Mouse (Mus musculus) mouse trophoblast stem cell (cell line): ENCODE measurements around the gene Arap1.

Experiments used
- in situ Hi-C, 2 experiments: fragments of 300-500 bp; cut with MseI, MboI; formaldehyde crosslinking; loops; 2 replicates in 1 of 2; 3 replicates in 1 of 2; pipeline ENCODE4 v1.15.1; 2025

The Arap1 gene

GRCm38 (mm10) chr7:101443093-101443492 is 95.2 kb downstream of the Arap1 start:
- in situ Hi-C loops, result loop anchor here (25.0 kb wide), 2 partner anchors 94 to 194 kb away; no protein-coding TSS in a partner anchor

GRCm38 (mm10) chr7:101444211-101444610 is 96.3 kb downstream of the Arap1 start:
- in situ Hi-C loops, result loop anchor here (25.0 kb wide), 2 partner anchors 93 to 193 kb away; no protein-coding TSS in a partner anchor

- in situ Hi-C loops, result loop anchor here (5.0 to 25.0 kb wide), 3 partner anchors 52 to 187 kb away; no protein-coding TSS in a partner anchor
These were observed 102.0 kb downstream of the Arap1 start for GRCm38 (mm10) chr7:101449855-101450254.

- in situ Hi-C loops, result loop anchor here in 1 of 2 experiments (5.0 kb wide), 1 partner anchor 52 kb away; no protein-coding TSS in a partner anchor
These were observed 102.8 kb downstream of the Arap1 start for GRCm38 (mm10) chr7:101450422-101451401.

GRCm38 (mm10) chr7:101452669-101453068 is 104.8 kb downstream of the Arap1 start:
- in situ Hi-C loops, result loop anchor here in 1 of 2 experiments (5.0 kb wide), 1 partner anchor 50 kb away; no protein-coding TSS in a partner anchor

GRCm38 (mm10) chr7:101453296-101453695 is 105.4 kb downstream of the Arap1 start:
- in situ Hi-C loops, result loop anchor here in 1 of 2 experiments (5.0 kb wide), 1 partner anchor 49 kb away; no protein-coding TSS in a partner anchor

- in situ Hi-C loops, result loop anchor here in 1 of 2 experiments (5.0 kb wide), 1 partner anchor 49 kb away; no protein-coding TSS in a partner anchor
These were observed 105.9 kb downstream of the Arap1 start for GRCm38 (mm10) chr7:101453725-101454124.

GRCm38 (mm10) chr7:101454479-101454878 is 106.6 kb downstream of the Arap1 start:
- in situ Hi-C loops, result loop anchor here in 1 of 2 experiments (5.0 kb wide), 1 partner anchor 48 kb away; no protein-coding TSS in a partner anchor

GRCm38 (mm10) chr7:101455141-101455540 is 107.3 kb downstream of the Arap1 start:
- in situ Hi-C loops, result no loop called here

GRCm38 (mm10) chr7:101456318-101456717 is 108.5 kb downstream of the Arap1 start:
- in situ Hi-C loops, result no loop called here

- in situ Hi-C loops, result no loop called here
These were observed 108.9 kb downstream of the Arap1 start for GRCm38 (mm10) chr7:101456789-101457188.

- in situ Hi-C loops, result no loop called here
These were observed 109.4 kb downstream of the Arap1 start for GRCm38 (mm10) chr7:101457283-101457682.

- in situ Hi-C loops, result no loop called here
These were observed 109.9 kb downstream of the Arap1 start for GRCm38 (mm10) chr7:101457801-101458200.

- in situ Hi-C loops, result no loop called here
These were observed 110.5 kb downstream of the Arap1 start for GRCm38 (mm10) chr7:101458278-101458781.

GRCm38 (mm10) chr7:101459305-101459813 is 111.5 kb downstream of the Arap1 start:
- in situ Hi-C loops, result no loop called here

- in situ Hi-C loops, result no loop called here
These were observed 112.2 kb downstream of the Arap1 start for GRCm38 (mm10) chr7:101459923-101460607.

GRCm38 (mm10) chr7:101460608-101460957 is 112.7 kb downstream of the Arap1 start:
- in situ Hi-C loops, result no loop called here

GRCm38 (mm10) chr7:101461571-101461970 is 113.7 kb downstream of the Arap1 start:
- in situ Hi-C loops, result no loop called here
